Mouse (Mus musculus): ENCODE measurements around the gene Gdpd2. TPM values are rescaled to one million over a fixed set of nuclear protein-coding genes. Genes with fewer than 3 reads are reported as not detected.

The Gdpd2 gene
- polyA plus RNA-seq, 1 experiment from 2014 or later: 15.8 TPM

GRCm38 (mm10) chrX:100777655-100778234 lies 48.1 kb downstream of the Gdpd2 start:
- Histone ChIP-seq H3K27ac (replicated peaks) (peak overlapping the region; percentile 81), H3K4me2 (replicated peaks) (peak overlapping the region; percentile 49), H3K36me3 (no peaks in the 10 kb centered on the region), H3K27me3 (no peaks in the 10 kb centered on the region), H3K9ac (peak overlapping the region; percentile 44; the same call in 1 of the 2 replicates), H3K4me3 (replicated peaks) (peak overlapping the region; percentile 53), H3K4me1 (peaks cover 10% of the 10 kb centered on the region; the same call in 1 of the 2 replicates), H3K9me3 (replicated peaks) (no peaks in the 10 kb centered on the region)
- 21% methylated on average over 10 of the region's 10 CpGs for WGBS
- ATAC-seq (ENCODE audit: insufficient number of reproducible peaks, low FRiP score, low TSS enrichment, low read depth): no peak

- WGBS: 29% methylated on average over 5 of the region's 5 CpGs
These were observed 48.7 kb downstream of the Gdpd2 start for GRCm38 (mm10) chrX:100778397-100778796.

More at GRCm38 (mm10) chrX:100778397-100778796, 48.7 kb downstream of the Gdpd2 start:
- Histone ChIP-seq H3K4me3 (replicated peaks) (peak overlapping the region; percentile 53), H3K4me2 (replicated peaks) (peak overlapping the region; percentile 49), H3K4me1 (peaks cover 10% of the 10 kb centered on the region; the same call in 1 of the 2 replicates), H3K27ac (replicated peaks) (no peak overlapping the region), H3K9me3 (replicated peaks) (no peaks in the 10 kb centered on the region), H3K36me3 (no peaks in the 10 kb centered on the region), H3K9ac (no peak overlapping the region), H3K27me3 (no peaks in the 10 kb centered on the region)
- no peak for ATAC-seq (ENCODE audit: insufficient number of reproducible peaks, low FRiP score, low TSS enrichment, low read depth)

Other genes starting within 250 kb of the Gdpd2 start
- 36.2 and 38.3 TPM in 2 replicates for gene Igbp1, start 235.6 kb upstream of the Gdpd2 start, polyA plus RNA-seq (2015; fragmentation: Nextera tagmentation; extraction: Ambion mirVana)
- not detected in 2 replicates for gene Dgat2l6, start 205.0 kb upstream of the Gdpd2 start, polyA plus RNA-seq (2015; fragmentation: Nextera tagmentation; extraction: Ambion mirVana)
- 0.51 TPM in 1 of 2 replicates, not detected in the other for gene Awat1, start 157.6 kb upstream of the Gdpd2 start, polyA plus RNA-seq (2015; fragmentation: Nextera tagmentation; extraction: Ambion mirVana)
- 1.2 TPM in 2 replicates for gene P2ry4, start 135.0 kb upstream of the Gdpd2 start, polyA plus RNA-seq (2015; fragmentation: Nextera tagmentation; extraction: Ambion mirVana)
- not detected in 2 replicates for gene Arr3, start 124.4 kb upstream of the Gdpd2 start, polyA plus RNA-seq (2015; fragmentation: Nextera tagmentation; extraction: Ambion mirVana)
- 19.6 and 21.2 TPM in 2 replicates for gene Kif4, start 104.1 kb upstream of the Gdpd2 start, polyA plus RNA-seq (2015; fragmentation: Nextera tagmentation; extraction: Ambion mirVana)
- 106 and 116 TPM in 2 replicates for gene Pdzd11, start 103.3 kb upstream of the Gdpd2 start, polyA plus RNA-seq (2015; fragmentation: Nextera tagmentation; extraction: Ambion mirVana)
- 3.6 and 4.8 TPM in 2 replicates for gene Dlg3, start 37.8 kb downstream of the Gdpd2 start, polyA plus RNA-seq (2015; fragmentation: Nextera tagmentation; extraction: Ambion mirVana)